Comparison of ENCODE assay signal across 7 mouse cellular contexts in the genomic region with DNA sequence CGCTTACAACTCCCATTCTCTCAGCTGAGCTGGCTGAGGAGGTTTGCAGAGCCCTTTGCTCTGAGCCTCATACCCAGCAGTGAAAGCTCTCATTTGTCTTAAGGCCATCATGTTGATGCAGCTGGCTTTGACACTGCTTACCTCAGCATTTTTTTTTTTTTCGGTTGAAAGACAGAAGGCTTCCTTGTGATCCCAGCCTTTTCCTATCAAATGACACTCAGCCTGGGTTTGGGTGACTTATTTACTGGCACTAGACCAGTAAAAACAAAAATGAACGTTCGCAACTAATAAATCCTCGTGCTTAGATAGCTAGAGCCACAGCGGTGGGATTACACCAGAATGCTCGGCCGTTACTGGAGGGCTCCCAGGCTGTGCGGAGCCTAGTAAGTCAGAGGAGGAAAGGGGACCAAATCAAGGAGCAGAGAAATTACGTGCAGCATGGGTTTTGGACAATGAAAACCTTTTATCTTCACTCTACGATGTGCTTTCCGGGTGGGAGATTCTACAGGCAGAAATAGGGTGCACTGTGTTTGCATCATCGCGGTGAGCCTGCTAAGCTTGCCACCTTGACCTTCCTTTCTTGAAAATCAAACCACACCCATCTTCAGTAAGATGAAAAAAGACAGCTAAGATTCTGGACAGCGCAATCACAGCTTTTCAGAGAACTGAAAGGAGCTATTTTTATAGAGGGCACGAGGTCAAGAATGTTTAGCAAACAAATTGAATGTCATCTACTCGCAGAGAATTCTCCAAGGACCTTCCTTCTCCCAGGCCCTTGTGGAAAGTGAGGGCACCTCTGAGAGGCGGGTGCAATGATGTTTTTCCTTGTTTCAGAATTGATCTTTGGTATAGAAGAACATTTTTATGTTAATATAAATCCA.
DNase-seq lines count a peak whose midpoint lies in the region; ATAC-seq and TF ChIP-seq lines count a peak whose summit lies in the region.

No protein-coding gene starts in this region.

- no peak overlapping the region for H3K9ac ChIP-seq in heart, embryonic 14.5 days (ENCODE audit: low read length)
- peak overlapping the region; percentile 22 for H3K9ac ChIP-seq in midbrain, embryonic 11.5 days (ENCODE audit: low read length)

- TF ChIP-seq CTCF in cerebellum, adult 2 months (IDR thresholded peaks at IDR 0.05; ENCODE audit: borderline replicate concordance, insufficient read depth, low read depth, low read length): no peak

- H3K4me3 ChIP-seq in heart, embryonic 14.5 days (ENCODE audit: control insufficient read depth in 1 of 2, insufficient read depth in 1 of 2, low read depth in 1 of 2, low read length in 2 of 2): no peak overlapping the region
- H3K4me3 ChIP-seq in midbrain, embryonic 11.5 days (ENCODE audit: low read depth, low read length): no peak overlapping the region
- H3K4me3 ChIP-seq in cerebellum, adult 2 months (replicated peaks; ENCODE audit: insufficient read depth, low read depth, low read length): no peak overlapping the region

- no peak for TF ChIP-seq POLR2A in cerebellum, adult 2 months (IDR thresholded peaks at IDR 0.05; ENCODE audit: borderline replicate concordance, insufficient read depth, low read length)

- no peaks in the 10 kb centered on the region for H3K27me3 ChIP-seq in heart, embryonic 14.5 days (ENCODE audit: control insufficient read depth, insufficient read depth, low read length)
- H3K27me3 ChIP-seq in midbrain, embryonic 11.5 days (ENCODE audit: control insufficient read depth, insufficient read depth, low read length): no peaks in the 10 kb centered on the region
- H3K27me3 ChIP-seq in cerebellum, adult 2 months (ENCODE audit: control insufficient read depth, insufficient read depth, low read length): no peaks in the 10 kb centered on the region

- H3K36me3 ChIP-seq in heart, embryonic 14.5 days (ENCODE audit: control insufficient read depth, insufficient read depth, low read length): no peaks in the 10 kb centered on the region
- no peaks in the 10 kb centered on the region for H3K36me3 ChIP-seq in midbrain, embryonic 11.5 days (ENCODE audit: control insufficient read depth, insufficient read depth, low read length)

- H3K9me3 ChIP-seq in heart, embryonic 14.5 days (ENCODE audit: control insufficient read depth, low read length): no peaks in the 10 kb centered on the region
- no peaks in the 10 kb centered on the region for H3K9me3 ChIP-seq in midbrain, embryonic 11.5 days (ENCODE audit: control insufficient read depth, low read length)

- 34% methylated on average over 18 of the region's 18 CpGs for WGBS in heart, embryonic 14.5 days
- WGBS in midbrain, embryonic 11.5 days: 12% methylated on average over 18 of the region's 18 CpGs
- WGBS in cerebellum, adult 2 months: 57% methylated on average over 18 of the region's 18 CpGs

- H3K4me1 ChIP-seq in heart, embryonic 14.5 days (ENCODE audit: control insufficient read depth in 2 of 2, insufficient read depth in 2 of 2, low read length in 2 of 2): peaks cover 13 to 19% of the 10 kb centered on the region in 2 experiments
- peaks cover 25% of the 10 kb centered on the region for H3K4me1 ChIP-seq in midbrain, embryonic 11.5 days (ENCODE audit: control insufficient read depth, insufficient read depth, low read length)
- H3K4me1 ChIP-seq in cerebellum, adult 2 months (ENCODE audit: control insufficient read depth, insufficient read depth, low read length): no peaks in the 10 kb centered on the region

- ATAC-seq in heart, embryonic 14.5 days (ENCODE audit: insufficient number of reproducible peaks, insufficient read depth, low FRiP score, low read depth): peak; percentile 71
- ATAC-seq in midbrain, embryonic 11.5 days (ENCODE audit: low FRiP score): peak; percentile 68

- H3K4me2 ChIP-seq in heart, embryonic 14.5 days (ENCODE audit: low read length): peak overlapping the region; percentile 2; the same call in 1 of the 2 replicates
- H3K4me2 ChIP-seq in midbrain, embryonic 11.5 days: peak overlapping the region; percentile 23; the same call in 1 of the 2 replicates

- peak; percentile 16 for DNase-seq in ZHBTc4 (ENCODE audit: low read depth, low spot score)
- peak; percentile 71 for DNase-seq in embryo, embryonic 10 days (ENCODE audit: low spot score)
- DNase-seq in kidney, postnatal 10 days: peak; percentile 62
- peak; percentile 90 for DNase-seq in midbrain, embryonic 11.5 days (ENCODE audit: low spot score, missing footprints)
- no peak for DNase-seq in frontal cortex, postnatal 10 days (ENCODE audit: low spot score in 2 of 2)
- no peak for DNase-seq in cerebellum, adult 2 months

- H3K27ac ChIP-seq in heart, embryonic 14.5 days (replicated peaks in 1 of 2; ENCODE audit: control insufficient read depth in 1 of 2, insufficient read depth in 1 of 2, low read depth in 2 of 2, low read length in 2 of 2): peak overlapping the region; percentile 67 to 69
- H3K27ac ChIP-seq in midbrain, embryonic 11.5 days (ENCODE audit: low read depth, low read length): peak overlapping the region; percentile 85
- H3K27ac ChIP-seq in cerebellum, adult 2 months (ENCODE audit: insufficient read depth, low read length): no peak overlapping the region

Comparison
In these comparisons a context has a peak if more than half of its experiments do, and no peak if none do; other contexts are left out.
1. DNase-seq: peak in ZHBTc4 (single experiment), embryo, embryonic 10 days (single experiment), kidney, postnatal 10 days (single experiment) and midbrain, embryonic 11.5 days (single experiment); none in frontal cortex, postnatal 10 days (0 of 2) and cerebellum, adult 2 months (0 of 2).